Mouse (Mus musculus) limb, embryonic 10.5 days (tissue): ENCODE data around the gene Gm21440. TPM values are rescaled to one million over a fixed set of nuclear protein-coding genes. Genes with fewer than 3 reads are reported as not detected.
"Not testable (repeated sequence)": the region's sequence is repeated elsewhere in the genome, so short reads cannot be mapped to it uniquely, and the experiment has no call there.

Experiments used
- DNase-seq: peaks from one replicate; pipeline ENCODE4 v3.0.0-alpha.2; 2017; ENCODE audit warnings: low spot score
- H3K27ac ChIP-seq: fragments of 300-500 bp; sonication (generic); 2 replicates; pipeline ENCODE4 v1.5.1; 2016; ENCODE audit warnings: mild to moderate bottlenecking
- H3K27me3 ChIP-seq: fragments of 300-500 bp; sonication (generic); 2 replicates; pipeline ENCODE4 v1.6.1; 2016; ENCODE audit warnings: low read depth, mild to moderate bottlenecking; ENCODE audit not compliant: poor library complexity, severe bottlenecking
- H3K36me3 ChIP-seq: fragments of 300-500 bp; sonication (generic); 2 replicates; pipeline ENCODE4 v1.6.1; 2016; ENCODE audit warnings: mild to moderate bottlenecking, moderate library complexity
- H3K4me1 ChIP-seq: fragments of 300-500 bp; sonication (generic); 2 replicates; pipeline ENCODE4 v1.6.1; 2016
- H3K4me3 ChIP-seq: fragments of 300-500 bp; sonication (generic); 2 replicates; pipeline ENCODE4 v1.5.1; 2016; ENCODE audit warnings: mild to moderate bottlenecking, moderate library complexity
- H3K9me3 ChIP-seq: fragments of 300-500 bp; sonication (generic); replicated peaks from 2 replicates; pipeline ENCODE4 v1.6.1; 2016; ENCODE audit warnings: mild to moderate bottlenecking
- WGBS: fragments of 180-500 bp; shearing (Covaris S2); methylation state at CpG from one replicate; pipeline ENCODE4 v1.1.7; 2016; 5-methylcytosine and 5-hydroxymethylcytosine counted together
- polyA plus RNA-seq: library from polyadenylated mRNA; unstranded; fragments of >200 nt; fragmentation: Nextera tagmentation; extraction: Ambion mirVana; gene quantifications from 2 replicates; pipeline ENCODE4 v1.2.1, GENCODE M21; 2016

The Gm21440 gene
- polyA plus RNA-seq, result not detected in 2 replicates

DNA sequence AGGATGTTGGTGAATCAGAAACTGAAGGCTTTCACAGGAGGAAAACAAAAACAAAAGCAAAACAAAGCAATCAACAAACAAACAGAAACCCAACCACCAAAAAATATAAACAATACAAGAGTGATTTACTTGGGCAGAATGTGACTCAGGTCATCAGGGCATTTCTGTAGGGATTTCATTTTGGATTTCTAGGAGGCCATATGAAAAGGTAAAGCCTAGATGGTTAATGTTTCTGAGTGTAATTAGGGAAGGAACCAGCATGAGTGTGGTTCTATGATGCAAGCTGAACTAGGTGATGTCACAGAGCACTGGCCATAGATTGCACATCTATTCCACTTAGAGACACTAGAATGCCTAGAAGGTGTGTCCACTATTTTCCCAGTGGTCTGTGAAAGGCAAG is at the start of gene Gm21440, which contains the start of gene Gm21454:
Gene Gm21440 (plus strand): TSS at position 301 of the 400 bp plus-strand sequence.
Gene Gm21454 (plus strand): TSS at position 352 of the 400 bp plus-strand sequence.
- not testable (repeated sequence) for H3K9me3 ChIP-seq, H3K27me3 ChIP-seq, H3K4me1 ChIP-seq, DNase-seq, H3K27ac ChIP-seq, H3K4me3 ChIP-seq, H3K36me3 ChIP-seq

DNA sequence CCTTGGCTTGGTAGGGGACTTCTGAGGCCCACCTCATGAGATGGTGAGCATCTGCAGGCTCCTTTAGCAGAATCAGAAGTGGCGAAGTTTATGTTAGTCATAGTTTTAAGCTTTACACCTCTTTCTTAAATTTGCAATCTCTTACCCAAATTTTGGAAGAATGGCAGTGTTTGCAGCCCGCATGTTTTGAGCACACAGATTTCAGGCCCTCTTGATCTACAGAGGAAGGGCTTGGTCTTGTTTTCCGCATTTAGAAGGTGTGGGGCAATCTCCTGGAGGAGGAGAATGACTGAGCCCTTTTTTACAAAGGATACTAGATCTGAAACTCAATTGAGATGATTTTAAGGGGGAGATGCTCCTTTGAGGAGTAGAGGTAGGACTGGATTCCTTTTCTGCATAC is 28.4 kb upstream of the Gm21440 start, which contains the start of gene Gm21828:
Gene Gm21828 (minus strand): TSS at position 101 of the 400 bp plus-strand sequence.
- DNase-seq, H3K27me3 ChIP-seq, H3K9me3 ChIP-seq, H3K4me3 ChIP-seq, H3K4me1 ChIP-seq, H3K27ac ChIP-seq, H3K36me3 ChIP-seq: not testable (repeated sequence)
- WGBS, result no CpG with 5 or more reads among the region's 3 CpGs

Other genes starting within 250 kb of the Gm21440 start
- not detected in 2 replicates for gene Gm20807, start 209.5 kb upstream of the Gm21440 start, polyA plus RNA-seq
- gene Gm21891, start 118.9 kb upstream of the Gm21440 start, polyA plus RNA-seq, result not detected in 2 replicates
- gene Gm21425, start 90.4 kb upstream of the Gm21440 start, polyA plus RNA-seq, result not detected in 2 replicates
- gene Gm21828, start 28.5 kb upstream of the Gm21440 start, polyA plus RNA-seq, result not detected in 2 replicates
- not detected in 2 replicates for gene Gm21454, start 51 bp downstream of the Gm21440 start, polyA plus RNA-seq
- not detected in 2 replicates for gene Gm21725, start 96.7 kb downstream of the Gm21440 start, polyA plus RNA-seq
- gene Gm21866, start 213.2 kb downstream of the Gm21440 start, polyA plus RNA-seq, result not detected in 2 replicates
- not detected in 2 replicates for gene Gm20773, start 241.6 kb downstream of the Gm21440 start, polyA plus RNA-seq